Mouse (Mus musculus) neural tube, embryonic 13.5 days (tissue): ENCODE results near the gene Tbc1d17. TPM values are rescaled to one million over a fixed set of nuclear protein-coding genes. Genes with fewer than 3 reads are reported as not detected.
A peak's percentile ranks its signal among the peaks of the same experiment; 100 is the strongest.

ENCODE experiments used
- ATAC-seq: fragments of 200-750 bp; cut with Nextera tagmentation; 2 replicates; pipeline ENCODE4 v1.8.0; 2017; ENCODE audit warnings: low read depth, mild to moderate bottlenecking, moderate TSS enrichment, moderate library complexity
- H3K27ac ChIP-seq: fragments of 300-500 bp; sonication (generic); replicated peaks from 2 replicates; pipeline ENCODE4 v1.5.1; 2015; ENCODE audit warnings: moderate library complexity, mild to moderate bottlenecking, inconsistent platforms
- H3K27me3 ChIP-seq: fragments of 300-500 bp; sonication (generic); 2 replicates; pipeline ENCODE4 v1.6.1; 2015; ENCODE audit warnings: mild to moderate bottlenecking, inconsistent platforms
- H3K36me3 ChIP-seq: fragments of 300-500 bp; sonication (generic); 2 replicates; pipeline ENCODE4 v1.6.1; 2015; ENCODE audit warnings: mild to moderate bottlenecking, inconsistent platforms
- H3K4me1 ChIP-seq: fragments of 300-500 bp; sonication (generic); replicated peaks from 2 replicates; pipeline ENCODE4 v1.6.1; 2015; ENCODE audit warnings: inconsistent platforms
- H3K4me2 ChIP-seq: fragments of 300-500 bp; sonication (generic); 2 replicates; pipeline ENCODE4 v1.6.1; 2015; ENCODE audit warnings: inconsistent platforms, mild to moderate bottlenecking, moderate library complexity
- H3K4me3 ChIP-seq: fragments of 300-500 bp; sonication (generic); 2 replicates; pipeline ENCODE4 v1.5.1; 2015; ENCODE audit warnings: mild to moderate bottlenecking, inconsistent platforms
- H3K9ac ChIP-seq: fragments of 300-500 bp; sonication (generic); 2 replicates; pipeline ENCODE4 v1.6.1; 2015; ENCODE audit warnings: moderate library complexity, mild to moderate bottlenecking, inconsistent platforms
- H3K9me3 ChIP-seq: fragments of 300-500 bp; sonication (generic); 2 replicates; pipeline ENCODE4 v1.6.1; 2016; ENCODE audit warnings: inconsistent platforms
- WGBS: fragments of 180-500 bp; shearing (Covaris S2); methylation state at CpG from one replicate; pipeline ENCODE4 v1.1.7; 2015; 5-methylcytosine and 5-hydroxymethylcytosine counted together
- polyA plus RNA-seq: library from polyadenylated mRNA; unstranded; fragments of >200 nt; fragmentation: Nextera tagmentation; extraction: Ambion mirVana; gene quantifications from 2 replicates; pipeline ENCODE4 v1.2.1, GENCODE M21; 2015

Tbc1d17 gene
- polyA plus RNA-seq, 1 experiment from 2014 or later: 101 TPM

DNA sequence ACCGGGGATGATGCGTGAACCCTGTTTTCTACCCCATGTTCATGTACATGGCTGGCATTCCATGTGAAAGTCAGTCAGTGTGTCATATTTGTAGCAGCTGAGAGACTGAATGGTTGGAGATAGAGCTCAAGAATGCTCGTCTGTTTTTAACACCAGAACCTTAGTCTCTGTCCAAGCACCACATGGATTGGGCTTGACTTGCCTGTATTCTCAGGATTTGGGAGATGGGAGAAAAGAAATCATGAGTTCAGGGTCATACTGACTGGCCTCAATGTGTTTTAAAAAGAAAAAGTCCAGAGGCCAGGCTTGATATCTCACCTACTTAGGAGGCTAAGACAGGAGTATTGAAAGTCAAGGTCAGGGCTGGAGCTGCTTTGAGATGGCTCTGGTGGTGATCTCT, 31.4 kb downstream of the Tbc1d17 start:
- H3K36me3 ChIP-seq: no peaks in the 10 kb centered on the region
- 0 out of 2 replicates have a peak overlapping the region, but pooled peaks have one; percentile 94 for H3K27ac ChIP-seq
- peak overlapping the region; percentile 84 for H3K4me3 ChIP-seq
- peaks cover 56% of the 10 kb centered on the region for H3K4me1 ChIP-seq
- no peaks in the 10 kb centered on the region for H3K27me3 ChIP-seq
- peak overlapping the region; percentile 69 for H3K4me2 ChIP-seq
- H3K9ac ChIP-seq: peak overlapping the region; percentile 93
- WGBS: 37% methylated on average over 3 of the region's 3 CpGs
- H3K9me3 ChIP-seq: no peaks in the 10 kb centered on the region
- ATAC-seq: no peak

GRCm38 (mm10) chr7:44816470-44817021, 32.3 kb downstream of the Tbc1d17 start, which contains the start of gene Atf5:
Gene Atf5, minus strand, starts transcription at chr7:44816658.
- H3K27me3 ChIP-seq: no peaks in the 10 kb centered on the region
- H3K36me3 ChIP-seq: peaks cover 4% of the 10 kb centered on the region; the same call in 1 of the 2 replicates
- peak within 1 kb of the TSS; percentile 94 for H3K27ac ChIP-seq
- peak; percentile 45 for ATAC-seq
- peak within 1 kb of the TSS; percentile 69 for H3K4me2 ChIP-seq
- H3K4me1 ChIP-seq: peaks cover 56% of the 10 kb centered on the region
- H3K4me3 ChIP-seq: peak within 1 kb of the TSS; percentile 84
- WGBS: under 1% methylated on average over 50 of the region's 57 CpGs
- H3K9ac ChIP-seq: peak within 1 kb of the TSS; percentile 93
- H3K9me3 ChIP-seq: no peaks in the 10 kb centered on the region

GRCm38 (mm10) chr7:44815721-44816469, 33.0 kb downstream of the Tbc1d17 start, which contains the start of the genes Nup62 and Il4i1:
Gene Nup62, plus strand, starts transcription at chr7:44816088.
Gene Il4i1, plus strand, starts transcription at chr7:44816387.
- peak; percentile 94 for ATAC-seq
- WGBS: under 1% methylated on average over 62 of the region's 62 CpGs

DNA sequence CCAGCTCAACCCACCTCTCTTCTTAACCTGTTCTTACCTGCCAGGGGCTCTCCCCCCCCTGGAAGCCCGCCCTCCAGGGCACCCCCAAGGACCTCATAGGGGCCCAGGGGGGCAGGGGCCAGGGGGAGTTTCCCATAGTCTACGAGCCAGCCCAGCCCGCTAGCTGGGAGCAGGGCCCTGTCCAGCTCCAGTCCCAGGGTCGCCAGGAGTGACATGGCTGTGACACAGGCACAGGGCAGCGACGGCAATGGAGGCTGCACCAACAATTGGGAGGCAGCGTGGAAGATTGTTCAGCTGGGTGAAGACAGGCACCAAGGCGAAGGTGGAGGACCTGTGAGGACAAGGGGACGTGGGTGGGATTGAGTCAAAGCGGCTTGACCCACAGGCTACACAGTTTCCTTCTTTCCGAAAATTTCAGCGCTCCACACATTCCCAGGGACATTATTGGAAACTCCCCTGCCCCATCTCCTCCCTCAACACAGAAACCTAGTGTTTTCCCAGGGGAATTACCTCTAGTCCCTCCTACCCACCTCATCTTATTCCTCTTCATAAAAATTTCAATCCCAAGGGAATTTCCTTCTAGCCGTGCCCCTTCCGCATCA, 33.8 kb downstream of the Tbc1d17 start:
- ATAC-seq: peak; percentile 20
- Histone ChIP-seq H3K9me3 (no peaks in the 10 kb centered on the region), H3K9ac (peak overlapping the region; percentile 57), H3K4me1 (peaks cover 44% of the 10 kb centered on the region), H3K27me3 (no peaks in the 10 kb centered on the region), H3K4me2 (peak overlapping the region; percentile 69), H3K27ac (peak overlapping the region; percentile 94), H3K36me3 (peaks cover 4% of the 10 kb centered on the region; the same call in 1 of the 2 replicates), H3K4me3 (peak overlapping the region; percentile 84)
- 26% methylated on average over 14 of the region's 14 CpGs for WGBS

More at GRCm38 (mm10) chr7:44815721-44816469, 33.0 kb downstream of the Tbc1d17 start, which contains the start of the genes Nup62 and Il4i1:
- Histone ChIP-seq H3K9ac (peak within 1 kb of the TSS; percentile 93), H3K27me3 (no peaks in the 10 kb centered on the region), H3K36me3 (peaks cover 4% of the 10 kb centered on the region; the same call in 1 of the 2 replicates), H3K4me2 (peak within 1 kb of the TSS; percentile 69), H3K27ac (peak within 1 kb of the TSS; percentile 94), H3K4me3 (peak within 1 kb of the TSS; percentile 84), H3K9me3 (no peaks in the 10 kb centered on the region), H3K4me1 (peaks cover 53% of the 10 kb centered on the region)

DNA sequence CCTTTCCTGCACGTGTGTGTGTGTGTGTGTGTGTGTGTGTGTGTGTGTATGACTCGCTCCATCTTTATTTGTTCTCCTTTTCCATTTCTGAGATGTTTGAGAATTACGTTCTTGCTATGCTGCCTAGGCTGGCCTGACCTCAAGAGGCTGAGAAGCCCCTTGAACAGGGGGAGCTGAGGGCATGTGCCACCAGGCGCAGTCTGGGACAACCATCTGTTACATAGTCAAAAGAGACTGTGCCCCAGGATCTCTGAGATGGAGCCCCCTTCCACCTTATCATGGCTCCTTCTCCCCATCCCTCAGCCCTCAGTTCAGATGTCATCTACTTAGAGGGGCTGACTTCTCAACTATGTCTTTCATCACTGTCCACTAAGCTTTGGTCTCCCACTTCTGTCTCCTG, 34.5 kb downstream of the Tbc1d17 start:
- Histone ChIP-seq H3K9me3 (no peaks in the 10 kb centered on the region), H3K4me2 (no peak overlapping the region), H3K9ac (no peak overlapping the region), H3K27ac (no peak overlapping the region), H3K4me3 (no peak overlapping the region), H3K4me1 (peaks cover 38% of the 10 kb centered on the region), H3K36me3 (peaks cover 4% of the 10 kb centered on the region; the same call in 1 of the 2 replicates), H3K27me3 (no peaks in the 10 kb centered on the region)
- 95% methylated on average over 4 of the region's 4 CpGs for WGBS
- no peak for ATAC-seq

DNA sequence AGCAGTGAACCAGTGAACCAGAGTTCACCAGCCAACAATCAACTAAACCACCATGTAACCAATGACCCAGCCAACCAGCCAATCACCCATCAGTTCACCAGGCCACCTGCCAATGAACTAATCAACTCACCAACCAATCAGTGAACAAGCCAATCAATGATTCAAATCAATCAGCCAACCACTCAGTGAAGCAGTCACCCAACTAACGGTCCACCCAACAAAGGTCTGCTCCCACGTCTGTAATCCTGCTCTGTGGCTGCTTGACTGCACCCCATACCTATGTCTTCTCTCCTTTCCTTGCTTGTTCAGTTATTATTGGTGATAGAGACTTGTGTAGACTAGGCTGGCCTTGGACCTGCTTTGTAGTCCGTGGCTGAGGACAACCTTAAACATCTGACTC, 34.9 kb downstream of the Tbc1d17 start:
- no peak for ATAC-seq
- WGBS: 95% methylated on average over 3 of the region's 3 CpGs
- H3K36me3 ChIP-seq: peaks cover 4% of the 10 kb centered on the region; the same call in 1 of the 2 replicates

DNA sequence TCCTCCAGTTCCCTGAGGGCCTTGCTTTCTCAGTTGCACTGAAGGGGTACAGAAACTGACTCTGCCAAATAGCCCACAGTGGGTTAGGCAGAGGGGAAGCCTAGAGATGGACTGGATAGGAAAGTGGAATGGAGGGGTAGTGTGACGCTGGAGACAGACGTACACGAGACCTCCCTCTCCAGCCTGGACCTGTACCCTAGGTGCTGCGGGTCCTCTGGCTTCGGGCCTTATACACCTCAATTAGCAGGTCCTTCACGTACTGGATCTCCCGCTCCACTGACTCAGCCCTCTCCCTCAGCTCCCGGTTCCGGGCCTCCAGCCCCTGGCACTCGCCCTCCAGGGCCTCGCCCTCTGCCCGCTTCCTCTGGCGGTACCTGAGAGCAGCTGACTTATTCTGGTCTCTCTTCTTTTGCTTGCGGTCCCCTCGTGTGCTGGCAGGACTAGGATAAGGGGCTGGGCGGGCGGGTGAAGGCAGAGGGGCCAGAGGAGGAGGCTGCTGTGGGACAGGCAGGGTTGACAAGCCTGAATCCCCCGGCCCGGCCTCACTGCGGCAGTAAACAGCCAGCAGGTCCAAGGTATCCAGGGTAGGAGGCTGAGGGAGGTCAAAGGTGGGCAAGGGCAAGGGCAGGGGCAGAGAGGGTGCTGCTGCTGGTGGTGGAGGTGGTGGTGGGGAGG, 36.1 kb downstream of the Tbc1d17 start:
- Histone ChIP-seq H3K36me3 (peaks cover 4% of the 10 kb centered on the region; the same call in 1 of the 2 replicates), H3K4me1 (peaks cover 22% of the 10 kb centered on the region)

More for the DNA sequence above, 34.9 kb downstream of the Tbc1d17 start:
- H3K27ac ChIP-seq: no peak overlapping the region
- H3K9ac ChIP-seq: no peak overlapping the region
- H3K27me3 ChIP-seq: no peaks in the 10 kb centered on the region
- no peak overlapping the region for H3K4me3 ChIP-seq
- H3K4me2 ChIP-seq: no peak overlapping the region
- H3K4me1 ChIP-seq: peaks cover 34% of the 10 kb centered on the region
- no peaks in the 10 kb centered on the region for H3K9me3 ChIP-seq

DNA sequence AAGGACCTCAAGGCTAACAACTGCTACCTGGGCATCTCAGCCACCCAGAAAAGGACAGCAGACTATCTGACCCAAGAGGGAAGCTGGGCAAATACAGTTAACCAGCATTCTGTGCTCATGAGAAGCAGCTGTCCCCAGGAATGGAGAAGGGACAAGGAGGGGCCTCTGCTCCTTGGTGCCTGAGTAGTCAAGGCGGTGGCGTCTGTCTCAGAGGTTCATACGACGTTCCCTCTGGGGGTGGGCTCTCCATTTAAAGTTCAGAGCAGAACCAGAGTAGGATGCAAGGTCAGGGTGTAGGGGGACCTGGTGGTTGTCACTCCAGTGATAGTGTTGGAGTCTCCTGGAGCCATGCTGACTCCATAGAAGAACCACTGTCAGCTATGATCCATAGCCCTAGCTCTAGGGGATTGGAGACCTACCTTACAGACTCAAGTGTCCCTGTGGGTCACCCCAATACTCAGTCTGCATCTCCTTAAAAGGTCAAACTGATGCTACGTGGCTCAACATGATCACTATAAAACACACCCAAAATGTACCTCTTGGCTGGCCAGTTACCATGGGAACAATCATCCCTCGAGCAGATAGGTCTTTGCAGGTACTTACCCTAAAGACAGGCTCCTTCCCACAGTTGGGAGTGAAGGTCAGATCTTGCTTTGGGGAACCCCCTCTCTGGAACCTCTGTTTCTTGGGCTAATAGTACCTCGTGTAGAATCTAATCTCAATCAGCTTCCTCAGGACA, 37.9 kb downstream of the Tbc1d17 start:
- no peaks in the 10 kb centered on the region for H3K27me3 ChIP-seq
- no peak for ATAC-seq
- H3K36me3 ChIP-seq: peaks cover 4% of the 10 kb centered on the region; the same call in 1 of the 2 replicates
- no peak overlapping the region for H3K4me2 ChIP-seq
- WGBS: 89% methylated on average over 7 of the region's 7 CpGs
- no peaks in the 10 kb centered on the region for H3K9me3 ChIP-seq
- H3K9ac ChIP-seq: no peak overlapping the region
- H3K4me3 ChIP-seq: no peak overlapping the region
- peaks cover 10% of the 10 kb centered on the region for H3K4me1 ChIP-seq
- H3K27ac ChIP-seq: no peak overlapping the region

More for the DNA sequence above, 36.1 kb downstream of the Tbc1d17 start:
- Histone ChIP-seq H3K27me3 (no peaks in the 10 kb centered on the region), H3K9ac (no peak overlapping the region), H3K9me3 (no peaks in the 10 kb centered on the region), H3K4me2 (no peak overlapping the region), H3K4me3 (no peak overlapping the region), H3K27ac (no peak overlapping the region)
- 92% methylated on average over 20 of the region's 20 CpGs for WGBS
- no peak for ATAC-seq

DNA sequence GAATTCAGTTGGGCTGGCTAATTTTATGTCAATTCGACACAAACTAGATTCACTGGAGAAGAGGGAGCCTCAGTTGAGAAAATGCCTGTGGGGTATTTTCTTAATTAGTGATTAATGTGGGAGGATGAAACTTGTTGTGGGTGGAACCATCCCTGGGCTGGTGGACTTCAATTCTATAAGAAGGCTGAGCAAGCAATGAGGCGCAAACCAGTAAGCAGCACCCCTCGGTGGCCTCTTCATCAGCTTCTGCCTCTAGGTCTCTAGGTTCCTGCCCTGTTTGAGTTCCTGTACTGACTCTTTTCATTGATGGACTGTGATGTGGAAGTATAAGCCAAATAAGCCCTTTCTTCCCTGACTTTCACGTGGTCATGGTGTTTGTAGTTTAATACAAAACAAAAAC, 38.5 kb downstream of the Tbc1d17 start:
- Histone ChIP-seq H3K9ac (no peak overlapping the region), H3K36me3 (peaks cover 4% of the 10 kb centered on the region; the same call in 1 of the 2 replicates), H3K9me3 (no peaks in the 10 kb centered on the region), H3K4me3 (no peak overlapping the region), H3K27me3 (no peaks in the 10 kb centered on the region), H3K4me2 (no peak overlapping the region), H3K4me1 (peaks cover 8% of the 10 kb centered on the region), H3K27ac (no peak overlapping the region)
- ATAC-seq: no peak
- 83% methylated on average over 4 of the region's 4 CpGs for WGBS

DNA sequence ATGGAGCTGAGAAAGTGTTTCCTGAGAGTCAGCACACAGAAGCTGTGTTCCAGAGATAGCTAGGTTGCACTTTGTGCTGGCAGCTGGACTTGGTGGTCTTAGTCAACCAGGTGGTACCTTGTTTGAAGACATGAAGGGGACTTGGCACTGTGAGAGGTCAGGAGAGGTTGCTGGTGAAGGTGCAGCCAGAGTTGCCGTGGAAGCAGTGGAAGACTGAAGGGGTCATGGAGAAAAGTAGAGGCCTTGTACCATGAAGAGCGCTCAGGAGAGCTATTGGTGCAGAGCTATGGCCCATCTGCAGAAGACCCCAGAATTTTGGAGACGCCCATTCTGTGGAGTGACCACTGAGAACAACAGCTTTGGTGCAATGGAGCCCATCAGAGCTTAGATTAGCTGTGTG, 39.4 kb downstream of the Tbc1d17 start:
- no peak for ATAC-seq
- Histone ChIP-seq H3K27me3 (no peaks in the 10 kb centered on the region), H3K4me1 (no peaks in the 10 kb centered on the region), H3K4me2 (no peak overlapping the region), H3K9ac (no peak overlapping the region), H3K4me3 (no peak overlapping the region), H3K27ac (no peak overlapping the region), H3K9me3 (no peaks in the 10 kb centered on the region), H3K36me3 (peaks cover 4% of the 10 kb centered on the region; the same call in 1 of the 2 replicates)
- 88% methylated on average over 3 of the region's 3 CpGs for WGBS

GRCm38 (mm10) chr7:44808927-44809326, 40.0 kb downstream of the Tbc1d17 start:
- no peaks in the 10 kb centered on the region for H3K27me3 ChIP-seq
- 82% methylated on average over 2 of the region's 2 CpGs for WGBS

More at GRCm38 (mm10) chr7:44808927-44809326, 40.0 kb downstream of the Tbc1d17 start:
- Histone ChIP-seq H3K27ac (no peak overlapping the region), H3K9ac (no peak overlapping the region), H3K36me3 (peaks cover 4% of the 10 kb centered on the region; the same call in 1 of the 2 replicates), H3K4me3 (no peak overlapping the region), H3K9me3 (no peaks in the 10 kb centered on the region), H3K4me2 (no peak overlapping the region), H3K4me1 (no peaks in the 10 kb centered on the region)
- ATAC-seq: no peak
